Mouse (Mus musculus) liver, postnatal 0 days (tissue): ENCODE data around the gene Spx.

Experiments used
- CTCF ChIP-seq: sonication (generic); IDR thresholded peaks from 2 replicates; pipeline ENCODE4 v1.5.1; 2016; ENCODE audit warnings: antibody characterized with exemption, low read depth
- EP300 ChIP-seq: IDR thresholded peaks from 2 replicates; pipeline ENCODE4 v1.6.1; 2016; ENCODE audit warnings: antibody characterized with exemption, low read depth, mild to moderate bottlenecking

DNA sequence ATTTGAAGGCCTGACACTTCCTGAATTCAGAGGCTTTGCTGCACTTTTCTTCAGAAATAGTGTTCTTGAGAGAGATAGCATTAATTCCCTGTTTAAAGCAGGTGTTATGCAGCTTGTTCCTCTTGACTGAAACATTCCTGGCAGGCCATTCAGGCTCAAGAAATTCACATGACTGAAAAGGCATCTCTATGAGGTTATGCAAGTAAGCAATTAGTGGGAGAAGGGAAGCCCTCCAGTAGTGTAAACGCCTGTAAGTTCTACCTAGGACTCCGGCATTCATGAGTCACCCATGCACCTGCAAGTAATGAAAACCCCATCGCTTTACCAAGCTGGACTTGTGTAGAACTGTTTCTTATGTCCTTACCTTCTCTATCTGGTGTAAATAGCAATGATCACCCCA is 43.7 kb upstream of the Spx start:
- TF ChIP-seq CTCF (no peak), EP300 (no peak)
